Mouse (Mus musculus): ENCODE results near the gene Ppp1r10.
"Not testable (repeated sequence)": the region's sequence is repeated elsewhere in the genome, so short reads cannot be mapped to it uniquely, and the experiment has no call there.

Gene Ppp1r10

GRCm38 (mm10) chr17:35930627-35931026, 14.4 kb downstream of the Ppp1r10 start:
- no peak for ATAC-seq (ENCODE audit: low TSS enrichment)

- ATAC-seq (ENCODE audit: low TSS enrichment) = no peak
Measured at GRCm38 (mm10) chr17:35932608-35933007, 16.4 kb downstream of the Ppp1r10 start.

- peak; percentile 79 for ATAC-seq (ENCODE audit: low TSS enrichment)
Measured at GRCm38 (mm10) chr17:35935763-35936162, 19.5 kb downstream of the Ppp1r10 start.

GRCm38 (mm10) chr17:35937700-35938348, 21.6 kb downstream of the Ppp1r10 start:
- peak; percentile 74; the same call in 1 of the 2 replicates for ATAC-seq (ENCODE audit: low TSS enrichment)

GRCm38 (mm10) chr17:35939108-35939507, 22.9 kb downstream of the Ppp1r10 start:
- ATAC-seq (ENCODE audit: low TSS enrichment) = no peak

- no peak for ATAC-seq (ENCODE audit: low TSS enrichment)
Measured at GRCm38 (mm10) chr17:35939941-35940340, 23.7 kb downstream of the Ppp1r10 start.

- ATAC-seq (ENCODE audit: low TSS enrichment) = not testable (repeated sequence)
Measured at GRCm38 (mm10) chr17:35950946-35951345, 34.7 kb downstream of the Ppp1r10 start.

GRCm38 (mm10) chr17:35952559-35952958, 36.3 kb downstream of the Ppp1r10 start:
- not testable (repeated sequence) for ATAC-seq (ENCODE audit: low TSS enrichment)

- no peak for ATAC-seq (ENCODE audit: low TSS enrichment)
Measured at GRCm38 (mm10) chr17:35954665-35955064, 38.4 kb downstream of the Ppp1r10 start.

GRCm38 (mm10) chr17:35958533-35959223, 42.4 kb downstream of the Ppp1r10 start:
- peak; percentile 74; the same call in 1 of the 2 replicates for ATAC-seq (ENCODE audit: low TSS enrichment)

GRCm38 (mm10) chr17:35963279-35963678, 47.0 kb downstream of the Ppp1r10 start:
- ATAC-seq (ENCODE audit: low TSS enrichment) = no peak

GRCm38 (mm10) chr17:35967621-35968020, 51.4 kb downstream of the Ppp1r10 start:
- ATAC-seq (ENCODE audit: low TSS enrichment) = no peak

GRCm38 (mm10) chr17:35969418-35970389, 53.5 kb downstream of the Ppp1r10 start, which contains the start of gene Abcf1:
Gene Abcf1, minus strand, starts transcription at chr17:35969761.
- peak; percentile 95 for ATAC-seq (ENCODE audit: low TSS enrichment)

- ATAC-seq (ENCODE audit: low TSS enrichment) = no peak
Measured at GRCm38 (mm10) chr17:35972131-35972530, 55.9 kb downstream of the Ppp1r10 start.

- peak; percentile 73 for ATAC-seq (ENCODE audit: low TSS enrichment)
Measured at GRCm38 (mm10) chr17:35978811-35979400, 62.7 kb downstream of the Ppp1r10 start.

GRCm38 (mm10) chr17:35979401-35980362, 63.4 kb downstream of the Ppp1r10 start, which contains the start of the genes Gnl1 and Prr3:
Gene Gnl1, plus strand, starts transcription at chr17:35979851.
Gene Prr3, minus strand, starts transcription at chr17:35980236.
- peak; percentile 82 for ATAC-seq (ENCODE audit: low TSS enrichment)

GRCm38 (mm10) chr17:35980363-35980754, 64.1 kb downstream of the Ppp1r10 start:
- no peak for ATAC-seq (ENCODE audit: low TSS enrichment)

GRCm38 (mm10) chr17:35981776-35982175, 65.5 kb downstream of the Ppp1r10 start:
- ATAC-seq (ENCODE audit: low TSS enrichment) = no peak

Measured in frontal cortex, adult (tissue).